Mouse (Mus musculus) layer of hippocampus, adult 9-11 months (tissue): ENCODE data around the gene Prkg1.

Experiments used
- DNase-seq: peaks from one replicate; pipeline ENCODE4 v3.0.0; 2022

The Prkg1 gene

DNA sequence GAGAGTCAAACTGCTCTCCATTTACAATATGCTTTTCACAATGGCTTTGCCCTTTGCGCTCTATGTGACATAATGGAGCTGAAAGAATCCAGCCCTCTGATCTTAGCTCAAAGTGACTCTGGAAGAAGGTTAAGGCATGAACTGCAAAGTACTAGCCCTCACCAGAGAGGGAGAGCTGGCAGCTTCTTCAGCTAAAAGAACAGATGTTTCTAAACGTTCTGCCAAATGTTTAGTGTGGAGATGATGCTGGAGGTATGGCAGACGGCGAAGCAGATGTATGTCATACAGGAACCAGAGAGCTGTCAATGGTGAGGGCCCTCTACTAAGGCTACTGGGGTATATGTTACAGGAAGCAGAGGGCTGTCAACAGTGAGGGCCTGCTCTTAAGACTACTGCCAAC, 148.0 kb downstream of the Prkg1 start:
- DNase-seq: no peak

DNA sequence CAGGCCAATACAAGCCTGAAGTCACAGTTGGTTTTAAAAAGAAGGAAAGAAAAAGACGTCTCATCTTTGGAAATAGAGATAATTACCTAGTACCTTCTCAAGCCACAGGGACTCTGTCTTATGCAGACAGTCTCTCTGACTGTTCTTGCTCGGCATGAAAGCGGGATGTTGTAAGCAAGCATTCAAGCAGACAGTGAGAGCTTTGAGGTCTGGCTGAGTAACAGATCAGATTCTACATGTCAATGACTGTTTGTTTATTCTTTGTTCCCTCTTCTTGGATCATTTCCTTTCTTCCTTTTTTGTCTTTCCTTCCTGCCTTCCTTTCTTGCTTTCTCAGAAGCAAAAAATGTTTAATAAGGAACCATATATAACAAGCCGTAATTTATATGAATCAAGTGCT, 148.7 kb downstream of the Prkg1 start:
- no peak for DNase-seq

GRCm38 (mm10) chr19:31613146-31613545, 151.7 kb downstream of the Prkg1 start:
- no peak for DNase-seq

- DNase-seq: no peak
These were observed 162.3 kb downstream of the Prkg1 start for GRCm38 (mm10) chr19:31602578-31602977.

GRCm38 (mm10) chr19:31594011-31594410, 170.8 kb downstream of the Prkg1 start:
- DNase-seq: no peak

- no peak for DNase-seq
These were observed 174.1 kb downstream of the Prkg1 start for GRCm38 (mm10) chr19:31590701-31591100.

DNA sequence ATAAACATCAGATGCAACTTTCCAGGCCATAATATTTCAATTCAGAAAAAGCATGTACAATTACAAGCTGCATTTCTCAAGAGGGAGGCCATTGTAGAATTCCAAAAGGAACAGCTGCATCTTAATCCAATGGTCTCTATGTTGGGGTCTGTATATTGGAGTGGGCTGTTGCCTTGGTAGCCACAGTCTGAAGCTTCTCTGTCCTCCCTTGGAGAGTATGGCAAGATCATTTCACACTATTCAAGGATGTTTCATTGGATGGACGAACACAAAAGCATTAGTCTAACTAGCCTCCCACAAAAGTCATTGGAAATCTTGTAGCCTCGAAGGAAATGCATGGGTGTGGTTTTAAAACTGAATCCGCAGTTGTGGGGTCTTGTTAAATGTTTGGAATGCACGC, 187.7 kb downstream of the Prkg1 start:
- no peak for DNase-seq

GRCm38 (mm10) chr19:31564329-31564728, 200.5 kb downstream of the Prkg1 start:
- DNase-seq: peak; percentile 58

DNA sequence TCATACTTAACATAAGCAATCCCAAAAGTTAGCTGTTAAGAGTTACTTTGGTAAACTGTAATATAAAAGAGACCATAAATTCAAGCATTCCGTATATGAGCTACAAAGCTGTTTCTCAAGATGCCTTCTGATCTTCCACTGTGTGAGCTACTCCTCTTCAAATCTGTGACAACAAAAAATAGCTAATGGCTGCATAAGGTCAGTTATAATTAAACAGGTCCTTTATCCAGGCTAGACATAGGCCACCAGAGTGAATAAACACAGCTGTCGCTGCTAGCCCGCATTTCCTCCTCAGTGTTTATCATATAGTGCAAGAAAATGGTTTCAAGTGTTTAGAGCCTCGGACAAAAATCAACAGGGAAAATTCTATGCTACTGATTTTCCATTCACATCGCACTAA, 218.8 kb downstream of the Prkg1 start:
- no peak for DNase-seq

DNA sequence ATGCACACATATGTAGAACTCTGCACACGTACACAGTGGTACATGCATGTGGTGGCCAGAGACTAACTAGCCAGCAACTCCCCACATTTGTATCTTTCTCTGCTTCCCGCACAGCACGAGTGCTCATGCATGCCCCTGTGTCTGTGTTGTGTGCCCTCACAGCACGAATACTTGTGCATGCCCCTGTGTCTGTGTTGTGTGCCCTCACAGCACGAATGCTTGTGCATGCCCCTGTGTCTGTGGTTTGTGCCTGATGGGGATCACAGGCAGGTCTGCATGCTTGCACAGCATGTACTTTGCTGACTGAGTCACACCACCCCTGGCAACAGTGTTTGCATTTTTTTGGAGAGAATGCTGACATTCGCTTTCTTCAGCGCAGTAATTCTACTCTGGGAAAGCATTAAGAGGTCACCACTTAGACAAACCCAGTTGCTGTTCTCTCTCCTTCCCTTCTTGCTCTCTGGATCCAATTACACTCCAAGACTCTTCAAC, 233.5 kb downstream of the Prkg1 start:
- DNase-seq: no peak

DNA sequence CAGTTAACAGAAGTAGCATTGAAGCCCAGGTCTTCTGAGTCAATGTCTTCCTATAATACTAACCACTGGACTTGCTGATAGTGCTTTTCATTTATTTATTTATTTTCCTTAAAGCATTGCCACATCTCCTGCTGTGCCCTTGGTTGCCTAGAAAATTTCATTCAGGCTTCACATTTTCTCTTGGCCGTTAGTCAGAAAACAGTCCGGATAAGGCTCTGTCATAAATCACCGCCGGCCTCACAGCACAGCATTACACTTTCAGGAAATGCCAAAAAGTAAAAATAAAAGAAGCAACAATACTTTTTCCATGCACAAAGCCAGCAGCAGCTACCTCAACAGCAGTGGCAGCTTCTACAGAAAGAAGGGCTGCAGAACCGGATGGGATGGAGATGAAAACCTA, 234.2 kb downstream of the Prkg1 start:
- DNase-seq: no peak

DNA sequence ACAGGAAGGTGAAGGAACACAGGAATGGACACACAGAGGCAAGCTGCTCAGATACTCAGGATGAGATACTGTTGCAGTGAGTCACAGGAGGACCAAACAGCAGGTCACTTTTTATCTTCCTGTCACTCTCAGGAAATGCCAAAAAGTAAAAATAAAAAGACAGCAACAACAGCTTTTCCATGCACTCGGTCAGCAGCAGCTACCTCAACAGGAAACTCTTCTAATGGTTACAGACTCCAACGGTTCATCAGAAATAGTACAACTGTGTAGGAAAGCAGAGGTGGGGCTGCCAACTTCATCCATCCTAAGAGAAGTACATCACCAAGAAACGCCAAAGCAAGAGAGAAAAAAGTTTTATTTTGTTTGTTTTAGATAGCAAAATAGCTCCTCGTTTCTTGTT, 234.9 kb downstream of the Prkg1 start:
- DNase-seq: no peak

GRCm38 (mm10) chr19:31514490-31514889, 250.3 kb downstream of the Prkg1 start:
- DNase-seq: no peak

DNA sequence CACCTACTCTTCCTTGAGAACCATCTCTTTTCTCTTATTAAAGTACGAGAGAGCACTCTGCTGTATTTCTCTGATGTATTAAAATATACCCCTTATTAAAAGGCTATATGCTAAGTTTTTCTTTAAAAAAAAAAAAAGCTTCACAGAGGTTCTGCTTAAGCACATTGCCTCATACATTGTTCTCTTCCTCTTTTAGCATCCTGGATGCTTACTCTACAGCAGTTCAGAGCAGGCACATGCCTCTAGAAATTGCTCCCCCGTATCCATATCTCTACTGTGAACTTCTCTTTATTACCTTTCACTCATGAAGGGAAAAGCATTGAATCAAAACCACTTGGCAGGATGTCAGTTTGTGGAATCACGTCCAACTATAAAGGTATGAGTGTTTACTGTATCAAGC, 257.0 kb downstream of the Prkg1 start:
- DNase-seq: no peak

DNA sequence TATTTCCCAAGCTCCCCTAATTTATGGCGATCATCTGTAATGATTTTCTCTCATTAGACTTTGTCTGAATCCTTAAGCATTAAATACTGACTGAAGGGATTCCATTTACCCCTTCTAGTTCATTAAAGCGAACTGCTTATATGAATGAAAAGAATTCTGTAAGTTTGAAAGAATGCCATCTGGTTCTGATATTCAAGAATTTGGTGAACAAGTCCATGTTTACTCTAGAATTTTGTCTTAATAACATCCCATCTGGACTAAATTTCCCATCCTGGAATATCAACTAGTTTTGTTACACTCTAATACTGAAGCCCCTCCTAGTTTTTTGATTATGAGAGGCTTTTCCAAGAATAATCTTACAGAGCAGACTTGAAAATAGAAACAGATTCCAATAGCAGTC, 258.5 kb downstream of the Prkg1 start:
- no peak for DNase-seq

DNA sequence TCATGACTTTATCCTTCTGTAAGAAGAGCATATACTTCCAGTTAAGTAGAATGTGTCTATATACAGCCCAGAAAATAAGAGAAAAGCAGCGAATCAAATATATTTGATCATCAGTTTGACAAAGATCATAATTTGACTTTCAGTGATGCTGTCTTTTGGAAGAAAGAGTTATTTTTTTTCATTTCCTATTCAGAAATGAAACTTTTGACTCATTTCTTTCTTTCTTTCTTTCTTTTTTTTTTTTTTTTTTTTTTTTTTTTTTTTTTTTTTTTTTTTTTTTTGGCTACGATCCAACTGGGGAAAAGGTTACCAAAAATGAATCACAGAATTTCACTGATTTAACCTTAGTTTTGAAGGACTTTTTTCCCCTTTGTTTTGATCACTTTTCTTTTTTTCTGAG, 259.8 kb downstream of the Prkg1 start:
- no peak for DNase-seq

- no peak for DNase-seq
These were observed 267.4 kb downstream of the Prkg1 start for GRCm38 (mm10) chr19:31497386-31497785.

- DNase-seq: no peak
These were observed 275.2 kb downstream of the Prkg1 start for GRCm38 (mm10) chr19:31489606-31490005.

- no peak for DNase-seq
These were observed 293.1 kb downstream of the Prkg1 start for GRCm38 (mm10) chr19:31471766-31472165.

DNA sequence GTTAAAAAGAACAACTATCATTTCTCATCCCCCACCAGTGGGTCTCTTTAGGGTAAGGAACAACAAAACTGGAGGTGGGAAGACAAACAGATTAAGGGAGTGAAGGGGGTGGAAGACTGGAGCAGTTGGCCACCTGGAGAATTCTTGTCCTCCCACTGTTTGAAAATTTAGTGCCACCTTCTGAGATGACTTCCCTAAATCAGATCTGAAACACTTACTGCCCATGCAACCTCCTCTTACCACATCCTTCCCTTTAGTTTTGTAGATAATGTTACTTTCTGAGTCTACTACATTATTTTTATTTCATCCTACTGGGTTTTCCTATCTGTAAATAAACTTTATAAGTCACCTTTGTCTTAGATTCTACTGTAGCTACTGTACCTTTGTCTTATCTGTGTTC, 304.6 kb downstream of the Prkg1 start:
- no peak for DNase-seq

- no peak for DNase-seq
These were observed 320.7 kb downstream of the Prkg1 start for GRCm38 (mm10) chr19:31444101-31444500.

GRCm38 (mm10) chr19:31442311-31442710, 322.5 kb downstream of the Prkg1 start:
- no peak for DNase-seq

DNA sequence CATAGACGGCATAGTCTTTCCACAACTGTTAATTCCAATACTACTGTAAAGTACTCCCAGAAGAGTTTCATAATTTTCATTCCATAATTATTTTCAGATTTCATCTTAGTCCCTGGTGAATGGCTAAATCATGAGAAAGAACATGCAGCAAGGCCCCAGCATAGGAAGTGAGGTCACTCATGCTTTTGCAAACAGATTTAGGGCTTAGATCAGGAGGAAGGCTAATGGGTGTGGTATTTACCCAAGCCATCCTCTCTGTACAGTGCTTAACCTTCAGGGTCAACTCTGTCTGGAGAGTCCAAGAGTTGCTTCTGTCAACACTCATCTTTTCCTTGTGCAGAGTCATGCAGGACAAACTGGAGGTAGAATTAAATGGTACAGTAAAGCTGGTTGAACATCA, 331.4 kb downstream of the Prkg1 start:
- DNase-seq: no peak

- no peak for DNase-seq
These were observed 333.4 kb downstream of the Prkg1 start for GRCm38 (mm10) chr19:31431411-31431810.

GRCm38 (mm10) chr19:31426142-31426541, 338.7 kb downstream of the Prkg1 start:
- DNase-seq: no peak

GRCm38 (mm10) chr19:31425199-31425598, 339.6 kb downstream of the Prkg1 start:
- no peak for DNase-seq
